Mouse (Mus musculus) cerebellum, adult (tissue): ENCODE results near the gene Arl8a.

Experiments used
- ATAC-seq: cut with Nextera tagmentation; 2 replicates; pipeline ENCODE4 v1.9.2; 2017; ENCODE audit warnings: mild to moderate bottlenecking, moderate library complexity, mixed read lengths; ENCODE audit not compliant: insufficient number of reproducible peaks, low FRiP score, low TSS enrichment

Arl8a gene

DNA sequence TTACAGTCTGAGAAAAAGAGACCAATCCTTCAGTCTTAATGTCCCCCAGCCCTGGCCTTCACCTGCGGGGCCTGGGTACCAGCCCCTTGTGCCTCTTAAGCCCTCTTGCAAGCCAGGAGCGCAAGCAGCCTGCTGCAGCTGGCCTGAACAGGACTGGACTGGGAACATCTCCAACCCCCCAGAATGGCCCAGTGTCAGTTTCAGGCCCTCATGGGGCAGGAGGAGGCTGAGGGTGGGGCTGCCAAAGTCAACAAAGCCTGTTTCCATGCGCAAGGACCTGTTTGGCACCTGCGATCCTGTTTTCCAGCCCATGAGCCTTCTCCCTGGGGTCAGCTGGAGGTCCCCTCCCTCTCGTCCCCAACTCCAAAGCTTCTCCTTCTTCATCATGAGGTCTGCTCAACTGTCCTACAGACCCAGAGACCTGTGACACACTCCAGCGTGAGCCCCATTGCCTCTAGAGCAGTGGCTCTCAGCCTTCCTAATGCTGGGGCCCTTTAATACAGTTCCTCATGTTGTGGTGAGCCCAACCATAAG is 49.4 kb downstream of the Arl8a start:
- no peak for ATAC-seq

DNA sequence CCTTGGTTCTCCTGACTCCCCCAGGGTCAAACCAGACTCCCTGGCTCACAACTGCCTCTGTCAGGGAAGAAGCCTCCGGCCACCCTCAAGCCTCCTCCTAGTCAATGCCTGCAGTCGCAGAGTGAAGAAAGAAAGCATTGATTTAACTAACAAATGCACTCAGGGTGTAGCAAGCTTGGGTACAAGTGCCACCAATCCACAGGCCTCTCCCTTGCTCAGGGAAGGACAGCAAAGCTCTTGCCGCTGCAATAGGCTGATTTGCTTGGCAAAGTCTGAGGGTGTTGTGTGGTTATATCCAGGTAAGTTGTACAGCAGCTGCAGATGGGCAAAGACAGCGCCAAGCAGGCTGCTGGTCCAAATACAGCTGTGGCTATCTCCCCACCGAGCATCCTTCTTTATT is 51.8 kb downstream of the Arl8a start:
- ATAC-seq, result no peak

- ATAC-seq, result no peak
Measured at GRCm38 (mm10) chr1:135199014-135199819, 52.6 kb downstream of the Arl8a start.

DNA sequence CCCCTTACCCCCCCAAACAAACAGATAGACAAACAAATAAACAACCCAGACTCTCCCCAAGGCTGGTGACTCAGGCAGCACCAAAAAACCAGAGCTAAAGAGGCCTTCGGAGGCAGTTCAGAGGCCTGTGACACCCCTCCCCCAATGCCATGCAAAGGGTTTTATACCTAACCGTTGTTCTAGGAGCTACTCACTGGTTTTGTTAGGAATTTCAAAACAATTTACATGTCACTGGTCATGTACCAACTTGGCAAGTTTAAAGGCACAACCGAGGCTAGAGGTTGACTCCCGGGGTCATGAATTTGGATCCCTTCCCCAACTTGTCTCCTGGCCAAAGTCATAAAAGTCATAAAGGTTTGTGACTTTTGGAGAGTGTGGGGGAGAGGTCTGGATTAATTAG is 53.8 kb downstream of the Arl8a start:
- no peak for ATAC-seq

GRCm38 (mm10) chr1:135204196-135205126 is 57.8 kb downstream of the Arl8a start:
- ATAC-seq, result no peak

- no peak for ATAC-seq
Measured at GRCm38 (mm10) chr1:135205257-135205656, 58.6 kb downstream of the Arl8a start.
